28 mouse cellular contexts compared by ENCODE assay signal in genomic region chr2:93683674-93684073, GRCm38 (mm10). TPM values are rescaled to one million over a fixed set of nuclear protein-coding genes. Genes with fewer than 3 reads are reported as not detected.
A peak's percentile ranks its signal among the peaks of the same experiment; 100 is the strongest.
DNase-seq lines count a peak whose midpoint lies in the region; ATAC-seq lines count a peak whose summit lies in the region.
"Had no signal": no experiment of that assay in that cellular context is flagged by ENCODE, and none has a peak within 500 bp of the region (broad histone marks: within the 10 kb centered on the region; RNA-seq: fewer than 3 reads in every experiment).

No protein-coding gene starts in this region.

- 49% methylated on average over 8 of the region's 8 CpGs for WGBS in forebrain, embryonic 16.5 days
- 66% methylated on average over 8 of the region's 8 CpGs for WGBS in forebrain, embryonic 12.5 days
- 61% methylated on average over 8 of the region's 8 CpGs for WGBS in kidney, embryonic 16.5 days
- WGBS in limb, embryonic 10.5 days = 81% methylated on average over 8 of the region's 8 CpGs

- no peak for DNase-seq in kidney, postnatal 14 days
- peak; percentile 44 to 64 for DNase-seq in right cerebral cortex, postnatal 10 days (ENCODE audit: low spot score in 2 of 2)
- DNase-seq in right cerebral cortex, postnatal 36 days (ENCODE audit: low spot score in 2 of 2) = no peak
- no peak for DNase-seq in limb, embryonic 10.5 days (ENCODE audit: low spot score)
- no peak for DNase-seq in neural tube, embryonic 10.5 days (ENCODE audit: extremely low spot score, low spot score)
- DNase-seq: adrenal gland, postnatal 25 days; cerebellum, adult 11-12 months; cerebellum, postnatal 14 days; heart, adult 18-20 months; heart, postnatal 14 days; kidney, adult 18-20 months; kidney, postnatal 25 days; lung, embryonic 14.5 days; lung, postnatal 4 days; right cerebral cortex, postnatal 25 days; thymus, postnatal 14 days had no signal

- H3K9me3 ChIP-seq in forebrain, embryonic 16.5 days (ENCODE audit: control insufficient read depth, low read length) = no peaks in the 10 kb centered on the region
- H3K9me3 ChIP-seq in forebrain, embryonic 12.5 days = no peaks in the 10 kb centered on the region
- no peaks in the 10 kb centered on the region for H3K9me3 ChIP-seq in kidney, embryonic 16.5 days (ENCODE audit: low read length)
- no peaks in the 10 kb centered on the region for H3K9me3 ChIP-seq in limb, embryonic 10.5 days (replicated peaks)
- H3K9me3 ChIP-seq: embryonic facial prominence, embryonic 12.5 days; heart, embryonic 13.5 days; hindbrain, embryonic 13.5 days; limb, embryonic 13.5 days had no signal

- H3K27ac ChIP-seq in forebrain, embryonic 16.5 days (ENCODE audit: low read length) = no peak overlapping the region
- H3K27ac ChIP-seq in forebrain, embryonic 12.5 days = no peak overlapping the region
- H3K27ac ChIP-seq in kidney, embryonic 16.5 days (ENCODE audit: low read length) = no peak overlapping the region
- H3K27ac ChIP-seq in limb, embryonic 10.5 days = 0 out of 2 replicates have a peak overlapping the region, but pooled peaks have one; percentile 39
- H3K27ac ChIP-seq: embryonic facial prominence, embryonic 12.5 days; heart, embryonic 13.5 days; hindbrain, embryonic 13.5 days; layer of hippocampus, adult 2 months; limb, embryonic 13.5 days; liver, embryonic 14.5 days had no signal

- no peaks in the 10 kb centered on the region for H3K27me3 ChIP-seq in forebrain, embryonic 16.5 days (replicated peaks; ENCODE audit: control insufficient read depth, insufficient read depth, low read length)
- no peaks in the 10 kb centered on the region for H3K27me3 ChIP-seq in forebrain, embryonic 12.5 days
- H3K27me3 ChIP-seq in kidney, embryonic 16.5 days (ENCODE audit: insufficient read depth, low read length) = no peaks in the 10 kb centered on the region; the same call in 1 of the 2 replicates
- H3K27me3 ChIP-seq in limb, embryonic 10.5 days (ENCODE audit: low read depth, poor library complexity, severe bottlenecking) = no peaks in the 10 kb centered on the region
- H3K27me3 ChIP-seq: embryonic facial prominence, embryonic 12.5 days; heart, embryonic 13.5 days; hindbrain, embryonic 13.5 days had no signal

- H3K9ac ChIP-seq in forebrain, embryonic 16.5 days (replicated peaks; ENCODE audit: low read depth, low read length) = no peak overlapping the region
- H3K9ac ChIP-seq in forebrain, embryonic 12.5 days = no peak overlapping the region
- H3K9ac ChIP-seq in kidney, embryonic 16.5 days (replicated peaks; ENCODE audit: low read length) = no peak overlapping the region
- H3K9ac ChIP-seq: embryonic facial prominence, embryonic 12.5 days; heart, embryonic 13.5 days; hindbrain, embryonic 13.5 days; limb, embryonic 13.5 days; liver, embryonic 14.5 days; lung, embryonic 14.5 days had no signal

- no peak overlapping the region for H3K4me3 ChIP-seq in forebrain, embryonic 16.5 days (replicated peaks; ENCODE audit: low read length)
- H3K4me3 ChIP-seq in forebrain, embryonic 12.5 days (replicated peaks) = no peak overlapping the region
- H3K4me3 ChIP-seq in kidney, embryonic 16.5 days (ENCODE audit: low read length) = no peak overlapping the region
- no peak overlapping the region for H3K4me3 ChIP-seq in limb, embryonic 10.5 days
- H3K4me3 ChIP-seq: embryonic facial prominence, embryonic 12.5 days; heart, embryonic 13.5 days; hindbrain, embryonic 13.5 days; layer of hippocampus, adult 2 months; limb, embryonic 13.5 days; myocyte had no signal

- H3K36me3 ChIP-seq in forebrain, embryonic 16.5 days (ENCODE audit: control insufficient read depth, insufficient read depth) = no peaks in the 10 kb centered on the region
- H3K36me3 ChIP-seq in forebrain, embryonic 12.5 days (replicated peaks) = no peaks in the 10 kb centered on the region
- no peaks in the 10 kb centered on the region for H3K36me3 ChIP-seq in kidney, embryonic 16.5 days (ENCODE audit: insufficient read depth, low read length)
- peaks cover 4% of the 10 kb centered on the region; the same call in 1 of the 2 replicates for H3K36me3 ChIP-seq in limb, embryonic 10.5 days
- H3K36me3 ChIP-seq: heart, embryonic 13.5 days; hindbrain, embryonic 13.5 days; limb, embryonic 13.5 days had no signal

- ATAC-seq in forebrain, embryonic 16.5 days = peak; percentile 68
- no peak for ATAC-seq in forebrain, embryonic 12.5 days (ENCODE audit: low FRiP score)
- 0 out of 2 replicates have a peak, but pooled peaks have one; percentile 27 for ATAC-seq in kidney, embryonic 16.5 days (ENCODE audit: low FRiP score, low TSS enrichment)
- ATAC-seq: inflammation-experienced regulatory T-cells, adult 6 months; midbrain, embryonic 16.5 days had no signal

- H3K4me1 ChIP-seq in forebrain, embryonic 16.5 days (replicated peaks; ENCODE audit: control insufficient read depth, insufficient read depth, low read length) = 0 out of 2 replicates have a peak, but pooled peaks cover 5% of the 10 kb centered on the region
- H3K4me1 ChIP-seq in forebrain, embryonic 12.5 days = peaks cover 7% of the 10 kb centered on the region; the same call in 1 of the 2 replicates
- no peaks in the 10 kb centered on the region for H3K4me1 ChIP-seq in kidney, embryonic 16.5 days (ENCODE audit: insufficient read depth, low read length)
- peaks cover 28% of the 10 kb centered on the region for H3K4me1 ChIP-seq in limb, embryonic 10.5 days
- H3K4me1 ChIP-seq: hindbrain, embryonic 13.5 days had no signal

- no peak overlapping the region for H3K4me2 ChIP-seq in forebrain, embryonic 16.5 days (ENCODE audit: low read length)
- no peak overlapping the region for H3K4me2 ChIP-seq in forebrain, embryonic 12.5 days
- no peak overlapping the region for H3K4me2 ChIP-seq in kidney, embryonic 16.5 days (replicated peaks; ENCODE audit: low read depth, low read length)
- H3K4me2 ChIP-seq: embryonic facial prominence, embryonic 12.5 days; heart, embryonic 13.5 days; hindbrain, embryonic 13.5 days; limb, embryonic 13.5 days; lung, embryonic 14.5 days had no signal

RNA-seq across cellular contexts. Expression of gene Alx4, which starts 41.5 kb away (rescaled TPM):
- 0.61 and 1.0 TPM in 2 replicates for polyA plus RNA-seq in forebrain, embryonic 16.5 days (2015; fragmentation: Nextera tagmentation; extraction: Ambion mirVana)
- 5.2 and 5.9 TPM in 2 replicates for polyA plus RNA-seq in forebrain, embryonic 12.5 days (2016; fragmentation: Nextera tagmentation; extraction: Ambion mirVana)
- 0.17 and 0.21 TPM in 2 replicates for polyA plus RNA-seq in kidney, embryonic 16.5 days (2015; fragmentation: Nextera tagmentation; extraction: Ambion mirVana)
- polyA plus RNA-seq in limb, embryonic 10.5 days (2016; fragmentation: Nextera tagmentation; extraction: Ambion mirVana) = 12.5 and 14.8 TPM in 2 replicates
- polyA plus RNA-seq: myocyte had no signal

Comparison
In these comparisons a context has a peak if more than half of its experiments do, and no peak if none do; other contexts are left out.
1. DNase-seq: peak in right cerebral cortex, postnatal 10 days (2 of 2); none in kidney, postnatal 14 days (single experiment), right cerebral cortex, postnatal 36 days (0 of 2), limb, embryonic 10.5 days (single experiment) and neural tube, embryonic 10.5 days (single experiment).